Mouse (Mus musculus) myocyte (in vitro differentiated cells): Measurements from ENCODE around the gene Map3k3. TPM values are rescaled to one million over a fixed set of nuclear protein-coding genes. Genes with fewer than 3 reads are reported as not detected.

Experiments used
- H3K27me3 ChIP-seq: one replicate; pipeline ENCODE4 v1.6.1; 2011; ENCODE audit not compliant: control insufficient read depth, insufficient read depth, insufficient read length
- H3K36me3 ChIP-seq: one replicate; pipeline ENCODE4 v1.6.1; 2011; ENCODE audit not compliant: control insufficient read depth, insufficient read depth
- H3K4me2 ChIP-seq: one replicate; pipeline ENCODE4 v1.6.1; 2011; ENCODE audit warnings: low read depth, control low read depth
- H3K4me3 ChIP-seq: one replicate; pipeline ENCODE4 v1.5.1; 2011; ENCODE audit warnings: mild to moderate bottlenecking, control low read depth, moderate library complexity
- H3K79me2 ChIP-seq: one replicate; pipeline ENCODE4 v1.6.1; 2011; ENCODE audit not compliant: control insufficient read depth, insufficient read depth
- H3ac ChIP-seq: one replicate; pipeline ENCODE4 v1.6.1; 2011; ENCODE audit not compliant: control insufficient read depth, insufficient read length
- CEBPB ChIP-seq: IDR thresholded peaks from 2 replicates; pipeline ENCODE4 v1.6.1; 2011; ENCODE audit warnings: mild to moderate bottlenecking, moderate library complexity; ENCODE audit not compliant: poor library complexity, insufficient read depth, severe bottlenecking
- E2F4 ChIP-seq: IDR thresholded peaks from one replicate; pipeline ENCODE4 v1.6.1; 2011; ENCODE audit warnings: mild to moderate bottlenecking, control low read depth, moderate library complexity; ENCODE audit not compliant: insufficient read depth
- MAX ChIP-seq: IDR thresholded peaks from one replicate; pipeline ENCODE4 v1.6.1; 2011; ENCODE audit warnings: low read depth, mild to moderate bottlenecking, control low read depth
- MYOD1 ChIP-seq, 3 experiments: IDR thresholded peaks; one replicate each; pipeline ENCODE4 v1.6.1; 2011; ENCODE audit warnings: control low read depth in 2 of 3, low read depth in 2 of 3, mild to moderate bottlenecking in 2 of 3, moderate library complexity in 1 of 3; ENCODE audit not compliant: insufficient read length in 2 of 3, control insufficient read depth in 1 of 3
- MYOG ChIP-seq, 3 experiments: IDR thresholded peaks; one replicate each; pipeline ENCODE4 v1.6.1; 2011; ENCODE audit warnings: control low read depth in 2 of 3, low read depth in 2 of 3, mild to moderate bottlenecking in 2 of 3; ENCODE audit not compliant: insufficient read length in 2 of 3, control insufficient read depth in 1 of 3, insufficient read depth in 1 of 3
- POLR2A ChIP-seq: IDR thresholded peaks from one replicate; pipeline ENCODE4 v1.6.1; 2011; ENCODE audit warnings: low read depth, mild to moderate bottlenecking, control low read depth, moderate library complexity; ENCODE audit not compliant: insufficient read length
- POLR2AphosphoS2 ChIP-seq: IDR thresholded peaks from one replicate; pipeline ENCODE4 v1.6.1; 2011; ENCODE audit warnings: low read depth, control low read depth; ENCODE audit not compliant: insufficient read length
- REST ChIP-seq: IDR thresholded peaks from one replicate; pipeline ENCODE4 v1.6.1; 2011; ENCODE audit warnings: mild to moderate bottlenecking, control low read depth, moderate library complexity; ENCODE audit not compliant: insufficient read depth, insufficient read length
- SRF ChIP-seq: IDR thresholded peaks from one replicate; pipeline ENCODE4 v1.6.1; 2011; ENCODE audit warnings: low read depth; ENCODE audit not compliant: control insufficient read depth, insufficient read length
- TCF12 ChIP-seq: IDR thresholded peaks from one replicate; pipeline ENCODE4 v1.6.1; 2011; ENCODE audit warnings: mild to moderate bottlenecking, control low read depth; ENCODE audit not compliant: poor library complexity, insufficient read depth, severe bottlenecking
- TCF3 ChIP-seq: IDR thresholded peaks from one replicate; pipeline ENCODE4 v1.6.1; 2011; ENCODE audit warnings: low read depth, control low read depth; ENCODE audit not compliant: insufficient read length
- USF1 ChIP-seq: IDR thresholded peaks from one replicate; pipeline ENCODE4 v1.6.1; 2011; ENCODE audit warnings: low read depth, mild to moderate bottlenecking, control low read depth, moderate library complexity
- polyA plus RNA-seq: library from polyadenylated mRNA; unstranded; fragments of >200 nt; fragmentation: generic; extraction: Trizol; gene quantifications from one replicate; pipeline ENCODE4 v1.2.1, GENCODE M21; 2012; ENCODE audit warnings: missing spikeins

Map3k3 gene
- polyA plus RNA-seq, 1 experiment, result 21.9 TPM

DNA sequence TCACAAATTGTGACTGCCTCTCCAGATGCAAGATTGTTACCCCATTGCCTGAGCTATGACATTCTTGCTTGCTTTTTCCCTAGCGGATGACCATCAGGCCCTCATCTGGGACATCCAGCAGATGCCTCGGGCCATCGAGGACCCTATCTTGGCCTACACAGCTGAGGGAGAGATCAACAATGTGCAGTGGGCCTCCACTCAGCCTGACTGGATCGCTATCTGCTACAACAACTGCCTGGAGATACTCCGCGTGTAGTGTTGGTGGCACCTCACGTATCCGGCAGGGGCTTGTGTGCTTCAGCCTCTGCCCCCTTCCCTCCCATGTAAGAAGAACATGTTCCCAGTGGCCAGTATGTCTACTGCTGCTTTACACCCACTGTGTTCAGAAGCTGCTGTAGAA lies 29.8 kb upstream of the Map3k3 start:
- H3K79me2 ChIP-seq, result no peaks in the 10 kb centered on the region
- H3K4me2 ChIP-seq, result no peak overlapping the region
- H3ac ChIP-seq, result no peak overlapping the region
- TF ChIP-seq POLR2A, result no peak
- no peak for TF ChIP-seq MYOD1 (IDR thresholded peaks at IDR 0.05; ENCODE audit: control insufficient read depth in 1 of 3, insufficient read length in 2 of 3, low read depth in 2 of 3)
- no peak for TF ChIP-seq POLR2AphosphoS2
- no peak for TF ChIP-seq TCF3
- no peak for TF ChIP-seq USF1
- TF ChIP-seq MAX, result no peak
- no peak for TF ChIP-seq E2F4
- peaks cover 38% of the 10 kb centered on the region for H3K36me3 ChIP-seq
- H3K27me3 ChIP-seq, result no peaks in the 10 kb centered on the region
- H3K4me3 ChIP-seq, result no peak overlapping the region

DNA sequence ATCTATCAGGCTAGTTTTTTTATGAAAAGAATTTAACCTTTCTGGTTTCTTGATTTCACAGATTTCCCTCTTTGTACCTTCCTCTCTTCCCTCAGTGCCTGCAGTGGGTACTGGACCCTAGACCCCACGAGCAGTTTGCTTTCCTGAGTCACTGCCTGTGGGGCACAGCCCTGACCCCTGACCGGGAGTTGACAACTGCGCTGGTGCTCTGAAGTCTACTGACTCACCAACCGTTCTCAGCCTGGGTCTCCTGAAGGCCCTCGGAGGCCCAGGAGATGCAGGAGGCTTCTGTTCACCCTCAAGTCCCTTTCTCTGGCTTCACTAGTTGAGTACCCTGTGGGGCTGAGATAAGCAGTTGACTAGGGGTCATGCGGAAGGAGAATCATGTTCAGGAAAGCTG lies 29.1 kb upstream of the Map3k3 start:
- no peak overlapping the region for H3K4me3 ChIP-seq
- H3K27me3 ChIP-seq, result no peaks in the 10 kb centered on the region
- TF ChIP-seq SRF, result no peak
- H3ac ChIP-seq, result no peak overlapping the region
- peaks cover 37% of the 10 kb centered on the region for H3K36me3 ChIP-seq
- no peaks in the 10 kb centered on the region for H3K79me2 ChIP-seq
- no peak overlapping the region for H3K4me2 ChIP-seq

DNA sequence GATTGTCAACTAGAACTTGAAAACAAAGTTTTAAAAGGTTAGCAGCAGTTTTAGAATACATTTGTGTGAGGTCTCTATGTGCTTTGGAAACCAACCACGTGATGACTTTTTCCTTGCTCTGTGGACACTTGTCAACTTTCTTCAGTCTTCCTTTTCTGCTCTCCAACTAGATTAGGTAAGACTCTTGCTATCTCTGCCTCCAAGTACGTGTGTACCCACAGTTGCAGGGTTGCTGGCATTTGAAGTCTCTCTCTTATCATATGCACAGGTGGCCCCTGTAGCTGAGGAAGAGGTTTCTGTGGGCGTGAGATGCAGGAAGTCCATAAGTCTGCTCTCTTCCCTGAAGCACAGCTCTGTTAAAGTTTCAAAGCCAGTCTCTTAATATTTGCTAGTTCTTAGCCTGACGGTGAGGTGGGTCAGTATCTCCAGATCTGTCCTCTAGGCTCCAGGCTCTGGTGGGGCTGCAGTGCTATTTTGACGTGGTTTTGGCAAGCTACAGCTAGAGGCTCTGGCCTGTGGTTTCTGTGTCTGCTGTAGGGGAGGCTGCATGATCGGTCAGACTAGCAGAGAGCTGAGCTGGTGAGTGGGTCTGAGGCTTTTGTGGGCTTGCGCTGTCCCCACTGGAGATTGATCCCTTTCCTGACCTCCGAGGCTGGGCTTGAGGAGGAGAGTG lies 27.5 kb upstream of the Map3k3 start:
- no peak overlapping the region for H3ac ChIP-seq
- H3K36me3 ChIP-seq, result peaks cover 30% of the 10 kb centered on the region
- H3K4me2 ChIP-seq, result no peak overlapping the region
- no peak overlapping the region for H3K4me3 ChIP-seq
- no peaks in the 10 kb centered on the region for H3K79me2 ChIP-seq
- TF ChIP-seq E2F4, result no peak
- TF ChIP-seq USF1, result no peak
- no peak for TF ChIP-seq MAX
- TF ChIP-seq TCF3, result no peak
- no peak for TF ChIP-seq POLR2A
- TF ChIP-seq REST, result no peak
- TF ChIP-seq MYOD1 (IDR thresholded peaks at IDR 0.05; ENCODE audit: control insufficient read depth in 1 of 3, insufficient read length in 2 of 3, low read depth in 2 of 3), result no peak
- no peak for TF ChIP-seq SRF
- TF ChIP-seq POLR2AphosphoS2, result no peak
- TF ChIP-seq TCF12, result no peak
- no peak for TF ChIP-seq MYOG (IDR thresholded peaks at IDR 0.05; ENCODE audit: control insufficient read depth in 1 of 3, insufficient read depth in 1 of 3, insufficient read length in 2 of 3, low read depth in 2 of 3)
- TF ChIP-seq CEBPB, result no peak
- H3K27me3 ChIP-seq, result no peaks in the 10 kb centered on the region

- Histone ChIP-seq H3K27me3 (no peaks in the 10 kb centered on the region), H3K4me2 (no peak overlapping the region), H3K79me2 (no peaks in the 10 kb centered on the region), H3K36me3 (peaks cover 26% of the 10 kb centered on the region), H3ac (no peak overlapping the region), H3K4me3 (no peak overlapping the region)
- no peak for TF ChIP-seq MAX
- TF ChIP-seq CEBPB, result no peak
- TF ChIP-seq POLR2A, result no peak
- no peak for TF ChIP-seq TCF12
- TF ChIP-seq TCF3, result no peak
- TF ChIP-seq SRF, result no peak
- TF ChIP-seq MYOG (IDR thresholded peaks at IDR 0.05; ENCODE audit: control insufficient read depth in 1 of 3, insufficient read depth in 1 of 3, insufficient read length in 2 of 3, low read depth in 2 of 3), result no peak
- no peak for TF ChIP-seq REST
- no peak for TF ChIP-seq USF1
- TF ChIP-seq POLR2AphosphoS2, result no peak
- no peak for TF ChIP-seq MYOD1 (IDR thresholded peaks at IDR 0.05; ENCODE audit: control insufficient read depth in 1 of 3, insufficient read length in 2 of 3, low read depth in 2 of 3)
- no peak for TF ChIP-seq E2F4
Measured at GRCm38 (mm10) chr11:106058020-106058419, 26.4 kb upstream of the Map3k3 start.

- no peak overlapping the region for H3K4me3 ChIP-seq
- peaks cover 8% of the 10 kb centered on the region for H3K36me3 ChIP-seq
- no peak for TF ChIP-seq USF1
- TF ChIP-seq CEBPB, result no peak
- TF ChIP-seq MAX, result no peak
- TF ChIP-seq REST, result no peak
- TF ChIP-seq E2F4, result no peak
- TF ChIP-seq SRF, result no peak
- no peak for TF ChIP-seq POLR2AphosphoS2
- no peak for TF ChIP-seq TCF3
- no peak for TF ChIP-seq POLR2A
- TF ChIP-seq MYOG (IDR thresholded peaks at IDR 0.05; ENCODE audit: control insufficient read depth in 1 of 3, insufficient read depth in 1 of 3, insufficient read length in 2 of 3, low read depth in 2 of 3), result no peak
- TF ChIP-seq TCF12, result no peak
- no peak for TF ChIP-seq MYOD1 (IDR thresholded peaks at IDR 0.05; ENCODE audit: control insufficient read depth in 1 of 3, insufficient read length in 2 of 3, low read depth in 2 of 3)
Measured at GRCm38 (mm10) chr11:106060549-106060948, 23.9 kb upstream of the Map3k3 start.

More at GRCm38 (mm10) chr11:106060549-106060948, 23.9 kb upstream of the Map3k3 start:
- Histone ChIP-seq H3K4me2 (no peak overlapping the region), H3K79me2 (no peaks in the 10 kb centered on the region), H3ac (no peak overlapping the region), H3K27me3 (no peaks in the 10 kb centered on the region)
